Mouse (Mus musculus) layer of hippocampus, adult 2 months (tissue): ENCODE data around the gene Efcab12. TPM values are rescaled to one million over a fixed set of nuclear protein-coding genes. Genes with fewer than 3 reads are reported as not detected.

Source experiments
- DNase-seq, 2 experiments: peaks; one replicate each; pipeline ENCODE4 v3.0.0; 2022; ENCODE audit warnings: low spot score in 2 of 2
- H3K27ac ChIP-seq: fragments of 200-600 bp; 2 replicates; pipeline ENCODE4 v1.8.1; 2022
- H3K4me3 ChIP-seq: fragments of 200-600 bp; 2 replicates; pipeline ENCODE4 v1.8.1; 2022; ENCODE audit warnings: mild to moderate bottlenecking
- CTCF ChIP-seq: fragments of 200-600 bp; conservative IDR thresholded peaks from 2 replicates; pipeline ENCODE4 v1.8.1; 2022; ENCODE audit warnings: antibody characterized with exemption, mild to moderate bottlenecking, moderate library complexity
- total RNA-seq, 2 experiments: library from RNA; stranded (reverse); gene quantifications; 2 replicates each; pipeline ENCODE4 v1.2.3; 2021

The Efcab12 gene
- total RNA-seq, 2 experiments from 2014 or later = 3.9 to 4.5 TPM

DNA sequence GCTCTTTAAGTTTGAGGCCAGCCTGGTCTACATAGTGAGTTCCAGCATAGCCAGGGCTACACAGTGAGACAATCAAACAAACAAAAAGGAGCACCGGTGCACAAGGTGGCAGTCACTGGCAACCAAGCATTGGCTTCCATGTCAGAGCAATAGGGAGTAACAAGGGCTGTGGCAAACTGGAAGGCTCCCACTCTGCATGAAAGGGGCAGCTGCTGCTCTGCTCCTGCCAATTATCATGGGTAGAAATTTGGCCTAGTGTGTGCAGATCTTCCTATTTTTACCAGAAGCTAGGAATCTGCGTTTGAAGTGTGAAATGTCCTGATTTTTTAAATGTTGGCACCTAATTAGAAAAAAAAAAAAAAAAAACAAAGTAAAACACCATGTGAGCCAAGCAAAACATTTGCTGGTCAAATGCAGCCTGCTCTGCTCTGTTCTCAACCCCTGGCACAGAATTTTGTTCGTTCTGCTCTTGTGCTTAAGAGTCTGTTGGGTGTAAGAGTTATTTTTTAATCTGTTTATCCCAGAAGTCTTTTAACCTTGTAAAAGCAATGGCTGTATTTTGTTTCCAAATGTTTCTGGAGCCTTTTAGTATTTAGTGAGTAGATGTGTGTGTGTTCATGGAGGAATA is 17.6 kb upstream of the Efcab12 start:
- DNase-seq = peak in 1 of 2 experiments; percentile 54
- TF ChIP-seq CTCF = no peak
- Histone ChIP-seq H3K4me3 (no peak overlapping the region), H3K27ac (peak overlapping the region; percentile 82)

GRCm38 (mm10) chr6:115854432-115854831 is 16.2 kb upstream of the Efcab12 start:
- no peak for DNase-seq
- peak; percentile 74 for TF ChIP-seq CTCF
- Histone ChIP-seq H3K4me3 (no peak overlapping the region), H3K27ac (peak overlapping the region; percentile 92)

DNA sequence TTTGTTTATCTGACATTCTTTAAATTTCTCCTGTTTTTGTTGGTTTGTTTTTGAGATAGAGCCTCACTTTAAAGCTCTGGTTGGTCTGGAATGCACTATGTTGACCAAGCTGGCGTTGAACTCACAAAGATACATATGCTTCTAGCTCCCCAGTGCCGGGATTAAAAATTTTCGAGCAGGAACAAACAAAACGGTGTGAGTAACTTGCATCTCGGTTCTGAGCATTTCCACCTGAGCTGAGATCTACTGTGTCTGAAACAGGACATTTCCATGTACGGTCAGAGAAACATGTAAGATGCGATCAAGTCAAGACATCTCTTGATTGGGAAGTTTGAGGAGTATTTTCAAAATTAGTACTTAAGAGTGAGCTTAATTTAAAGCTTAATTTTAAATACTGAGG is 15.8 kb upstream of the Efcab12 start:
- TF ChIP-seq CTCF = no peak
- Histone ChIP-seq H3K27ac (peak overlapping the region; percentile 92), H3K4me3 (peak overlapping the region; percentile 67)
- DNase-seq = no peak

DNA sequence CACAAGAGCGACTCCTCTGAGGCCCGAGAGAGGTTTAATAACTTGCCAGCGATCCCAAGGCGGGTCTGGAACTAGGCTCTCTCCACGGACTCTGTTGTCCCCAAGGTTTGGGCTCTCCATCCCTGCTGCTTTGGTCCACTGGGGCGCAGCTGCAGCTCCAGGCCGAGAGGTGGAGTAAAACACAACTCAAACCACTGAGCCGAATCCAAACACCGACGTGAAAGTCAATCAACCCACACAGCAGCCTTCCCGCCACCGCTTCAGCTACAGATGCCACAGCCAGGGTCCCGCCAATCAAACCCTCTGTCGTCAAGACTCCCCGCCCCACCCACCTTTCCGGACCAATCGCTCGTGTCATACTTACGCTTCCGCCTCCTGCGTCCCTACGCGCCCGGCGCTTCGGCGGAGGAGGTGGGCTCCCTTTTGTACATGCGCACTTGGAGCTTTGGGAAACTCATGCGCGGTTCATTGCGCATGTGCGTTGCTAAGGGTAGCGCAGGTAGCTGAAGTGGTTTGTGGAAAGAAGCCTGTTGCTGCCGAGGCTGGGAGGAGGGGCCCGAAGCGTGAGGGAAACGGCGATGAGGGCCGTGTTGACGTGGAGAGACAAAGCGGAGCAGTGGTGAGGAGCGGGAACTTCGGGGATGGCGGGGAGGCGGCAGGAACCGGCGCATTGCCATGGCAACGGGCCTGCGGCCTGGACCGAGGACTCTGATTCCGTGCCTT is 15.0 kb upstream of the Efcab12 start, which contains the start of the genes Mbd4 and Ift122:
Gene Mbd4 (minus strand): TSS at position 281 of the 723 bp plus-strand sequence.
Gene Ift122 (plus strand): TSS at position 380 of the 723 bp plus-strand sequence.
- peak; percentile 98 to 100 for DNase-seq
- Histone ChIP-seq H3K27ac (peak within 1 kb of the TSS; percentile 92), H3K4me3 (peak within 1 kb of the TSS; percentile 67)
- TF ChIP-seq CTCF = peak; percentile 64

DNA sequence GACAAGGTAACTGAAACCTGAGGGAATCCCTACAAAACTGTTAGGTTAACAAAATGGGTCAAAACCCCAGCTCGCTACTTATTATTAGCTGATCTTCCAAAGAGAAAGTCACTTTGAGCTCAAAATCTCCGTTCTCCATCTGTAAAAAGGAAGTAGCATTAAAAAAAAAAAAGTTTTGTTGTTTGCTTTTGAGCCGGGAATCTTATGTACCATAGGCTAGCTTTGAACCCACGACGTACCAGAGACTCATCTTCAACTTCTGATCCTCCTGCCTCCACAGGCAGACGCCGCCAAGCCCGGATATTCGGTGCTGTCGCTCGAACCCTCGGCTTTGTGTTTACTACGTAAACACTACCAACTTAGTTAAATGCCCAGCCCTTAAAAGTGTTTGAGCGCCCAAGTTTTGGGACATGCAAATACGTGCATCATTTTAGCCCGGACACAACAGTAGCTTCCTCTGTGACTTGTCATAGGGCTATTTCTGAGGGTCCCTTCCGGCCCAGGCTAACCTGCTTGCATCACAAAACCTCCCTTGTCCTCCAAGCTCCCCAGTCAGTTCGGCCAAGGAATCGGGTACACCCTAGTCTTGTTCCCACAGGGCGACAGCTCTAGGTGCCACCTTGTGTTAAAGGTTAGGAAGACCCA is 14.4 kb upstream of the Efcab12 start:
- H3K27ac ChIP-seq = peak overlapping the region; percentile 73
- H3K4me3 ChIP-seq = peak overlapping the region; percentile 67
- TF ChIP-seq CTCF = no peak
- DNase-seq = no peak

DNA sequence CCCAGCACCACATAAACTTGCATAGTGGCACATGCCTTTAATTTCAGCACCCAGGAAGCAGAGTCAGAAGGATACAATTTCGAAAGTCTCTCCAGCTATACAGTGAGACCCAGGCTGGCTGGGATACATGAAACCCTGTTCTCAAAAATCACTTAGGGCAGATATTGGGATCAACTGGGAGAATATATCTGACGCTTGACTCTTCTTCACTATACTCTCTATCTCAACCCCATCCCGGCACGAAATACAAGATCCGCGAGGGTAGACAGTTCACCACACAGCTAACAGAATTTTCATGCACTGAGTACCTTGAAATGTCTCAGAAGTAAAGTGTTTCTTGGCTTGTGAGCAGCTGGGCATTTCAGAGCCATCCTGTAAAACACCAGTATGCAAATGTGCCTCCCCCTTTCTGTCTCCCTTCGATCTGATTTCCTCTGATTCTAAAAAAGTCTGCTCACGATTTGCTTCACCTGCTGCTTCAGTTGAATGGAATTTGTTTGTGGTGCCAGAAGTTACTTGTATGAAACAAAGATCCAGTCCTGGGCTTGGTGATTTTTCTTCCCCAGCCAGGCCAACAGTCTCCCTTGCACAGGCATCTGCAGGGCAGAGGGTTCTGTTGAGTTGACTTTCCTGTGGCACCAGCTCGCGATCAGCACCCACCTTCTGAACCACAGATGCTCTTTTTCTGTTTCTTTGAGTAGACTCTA is 10.5 kb upstream of the Efcab12 start:
- no peak for TF ChIP-seq CTCF
- DNase-seq = no peak
- Histone ChIP-seq H3K4me3 (no peak overlapping the region), H3K27ac (no peak overlapping the region)

DNA sequence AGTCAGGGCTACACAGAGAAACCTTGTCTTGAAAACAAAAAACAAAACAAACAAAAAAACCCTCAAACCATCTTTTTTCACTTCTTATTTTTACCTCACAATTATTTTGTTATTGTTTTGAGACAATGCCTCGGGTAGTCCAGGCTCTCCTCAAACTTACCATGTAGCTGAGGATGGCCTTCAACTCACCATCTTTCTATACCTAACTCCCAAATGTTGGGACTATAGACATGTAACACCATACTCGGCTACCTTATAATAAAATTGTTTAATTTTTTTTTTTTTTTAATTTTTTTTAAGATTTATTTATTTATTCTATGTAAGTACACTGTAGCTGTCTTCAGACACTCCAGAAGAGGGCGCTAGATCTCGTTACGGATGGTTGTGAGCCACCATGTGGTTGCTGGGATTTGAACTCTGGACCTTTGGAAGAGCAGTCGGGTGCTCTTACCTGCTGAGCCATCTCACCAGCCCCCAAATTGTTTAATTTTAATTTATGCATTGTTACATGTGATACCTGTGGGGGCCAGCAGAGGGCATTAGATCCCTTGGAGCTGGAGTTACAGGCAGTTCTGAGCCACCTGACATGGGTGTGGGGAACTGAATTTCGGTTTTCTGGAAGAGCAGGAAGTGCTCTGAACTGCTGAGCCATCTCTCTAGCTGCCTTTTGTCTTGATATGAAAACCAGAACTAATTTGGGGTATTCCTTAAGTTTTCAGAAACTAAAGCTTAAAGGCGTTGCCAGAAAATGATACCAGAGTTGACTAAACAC is 8.6 kb upstream of the Efcab12 start:
- peak in 1 of 2 experiments; percentile 68 for DNase-seq
- Histone ChIP-seq H3K4me3 (no peak overlapping the region), H3K27ac (no peak overlapping the region; the same call in 1 of the 2 replicates)
- TF ChIP-seq CTCF = peak; percentile 85

- DNase-seq = no peak
- Histone ChIP-seq H3K4me3 (no peak overlapping the region), H3K27ac (no peak overlapping the region)
- TF ChIP-seq CTCF = no peak
Observed at GRCm38 (mm10) chr6:115845006-115845405, 6.8 kb upstream of the Efcab12 start.

DNA sequence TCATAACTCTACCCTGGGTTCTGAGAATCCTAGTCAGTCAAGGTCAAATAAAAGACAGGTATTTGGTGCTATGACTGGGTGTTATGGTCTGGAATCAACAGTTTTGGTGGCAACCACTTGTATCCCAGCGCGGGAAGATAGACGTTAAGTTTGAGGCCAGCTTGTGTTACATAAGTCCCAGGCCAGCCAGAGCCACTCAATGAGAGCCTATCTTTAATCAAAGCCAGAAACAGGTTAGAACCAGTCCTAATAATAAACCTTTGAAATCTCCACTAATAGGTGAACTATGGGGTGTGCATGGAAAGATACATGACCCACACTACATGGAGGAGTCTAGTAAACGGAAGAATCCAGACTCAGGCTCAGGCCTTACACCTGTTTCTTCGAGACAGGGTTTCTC is 533 bp upstream of the Efcab12 start:
- DNase-seq = no peak
- Histone ChIP-seq H3K4me3 (peak overlapping the region; percentile 60), H3K27ac (peak overlapping the region; percentile 72)
- no peak for TF ChIP-seq CTCF

- no peak overlapping the region for H3K27ac ChIP-seq
- no peak for TF ChIP-seq CTCF
- DNase-seq = no peak
Observed at GRCm38 (mm10) chr6:115833861-115834260, 4.4 kb downstream of the Efcab12 start.

GRCm38 (mm10) chr6:115832152-115832850 is 5.9 kb downstream of the Efcab12 start:
- DNase-seq = no peak
- H3K27ac ChIP-seq = no peak overlapping the region
- no peak overlapping the region for H3K4me3 ChIP-seq
- TF ChIP-seq CTCF = no peak

More at GRCm38 (mm10) chr6:115833861-115834260, 4.4 kb downstream of the Efcab12 start:
- no peak overlapping the region for H3K4me3 ChIP-seq
